Mouse (Mus musculus): ENCODE measurements around the gene Plcd3.

Plcd3 gene

DNA sequence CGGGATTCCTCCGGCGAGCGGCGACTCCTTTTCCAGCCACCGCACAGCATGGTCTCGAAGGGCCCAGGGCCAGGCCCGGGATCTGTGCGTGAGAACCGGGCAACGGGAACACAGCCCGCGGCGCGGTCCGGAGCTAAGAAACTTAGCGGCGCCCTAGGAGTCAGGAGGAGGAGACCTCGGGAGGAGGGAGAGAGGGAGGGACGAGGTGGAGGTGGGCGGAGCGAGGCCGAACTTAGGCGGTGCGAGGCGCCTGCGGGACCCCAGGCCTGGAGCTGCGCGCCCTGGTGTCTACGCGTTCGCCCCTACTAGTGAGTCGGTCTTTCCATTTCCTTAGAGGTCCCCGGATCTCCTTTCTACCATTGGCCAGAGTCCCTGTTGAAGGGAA, at the start of gene Plcd3, which contains the start of gene Acbd4:
Plcd3 (minus strand) TSS at position 178 of the 385 bp plus-strand sequence.
Acbd4 (plus strand) TSS at position 202 of the 385 bp plus-strand sequence.
- peak; percentile 63 for DNase-seq (ENCODE audit: low read depth, low spot score)

DNA sequence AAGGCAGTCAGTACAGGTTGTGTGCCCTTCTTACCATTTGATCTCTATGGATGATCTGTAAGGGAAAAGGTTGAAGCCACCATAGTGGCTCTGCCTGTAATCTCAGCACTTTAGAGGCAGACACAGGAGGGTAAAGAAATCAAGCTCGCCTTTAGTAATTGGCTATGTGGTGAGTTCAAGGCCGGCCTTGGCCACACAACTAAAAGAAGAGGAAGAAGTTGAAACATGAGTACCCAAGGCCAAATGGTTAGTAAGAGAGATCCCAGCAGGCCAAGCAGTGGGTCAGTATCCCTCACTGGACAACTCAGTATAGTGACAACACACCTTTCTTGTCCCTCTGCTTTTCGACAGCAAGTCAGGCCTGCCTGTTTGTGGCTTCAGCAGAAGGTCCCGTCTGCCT, 48.3 kb upstream of the Plcd3 start:
- no peak for DNase-seq (ENCODE audit: low read depth, low spot score)

DNA sequence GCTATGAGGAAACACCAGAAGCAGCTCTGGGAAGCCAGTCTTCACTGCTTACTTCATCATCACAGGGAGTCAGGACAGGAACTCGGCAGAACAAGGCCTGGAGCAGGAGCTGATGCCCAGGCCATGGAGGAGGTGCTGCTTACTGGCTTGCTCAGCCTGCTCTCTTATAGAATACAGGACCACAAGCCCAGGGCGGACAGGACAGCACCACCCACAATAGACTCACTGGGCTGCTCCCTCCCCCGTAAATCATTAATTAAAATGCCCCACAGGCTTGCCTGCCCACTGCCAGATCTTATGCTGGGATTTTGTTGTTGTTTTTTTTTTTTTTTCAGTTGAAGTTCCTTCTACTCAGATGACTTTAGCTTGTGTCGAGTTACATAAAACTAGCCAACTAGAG, 46.3 kb upstream of the Plcd3 start:
- DNase-seq (ENCODE audit: low read depth, low spot score): no peak

DNA sequence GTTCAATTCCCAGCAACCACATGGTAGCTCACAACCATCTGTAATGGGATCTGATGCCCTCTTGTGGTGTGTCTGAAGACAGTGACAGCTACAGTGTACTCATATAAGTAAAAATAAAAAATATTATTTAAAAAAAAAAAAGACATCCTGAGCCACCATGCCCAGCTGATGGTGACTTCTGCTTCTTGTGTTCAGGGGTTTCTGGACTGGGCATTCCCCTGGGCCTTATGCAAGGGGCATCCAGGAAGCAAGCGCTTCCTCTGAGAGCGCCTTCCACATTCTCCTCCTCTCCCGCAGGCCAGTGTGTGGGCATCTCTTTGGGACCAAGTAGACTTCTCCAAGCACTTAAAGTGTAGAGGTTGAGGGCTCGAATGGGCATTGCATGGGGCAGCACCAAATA, 44.9 kb upstream of the Plcd3 start:
- no peak for DNase-seq (ENCODE audit: low read depth, low spot score)

DNA sequence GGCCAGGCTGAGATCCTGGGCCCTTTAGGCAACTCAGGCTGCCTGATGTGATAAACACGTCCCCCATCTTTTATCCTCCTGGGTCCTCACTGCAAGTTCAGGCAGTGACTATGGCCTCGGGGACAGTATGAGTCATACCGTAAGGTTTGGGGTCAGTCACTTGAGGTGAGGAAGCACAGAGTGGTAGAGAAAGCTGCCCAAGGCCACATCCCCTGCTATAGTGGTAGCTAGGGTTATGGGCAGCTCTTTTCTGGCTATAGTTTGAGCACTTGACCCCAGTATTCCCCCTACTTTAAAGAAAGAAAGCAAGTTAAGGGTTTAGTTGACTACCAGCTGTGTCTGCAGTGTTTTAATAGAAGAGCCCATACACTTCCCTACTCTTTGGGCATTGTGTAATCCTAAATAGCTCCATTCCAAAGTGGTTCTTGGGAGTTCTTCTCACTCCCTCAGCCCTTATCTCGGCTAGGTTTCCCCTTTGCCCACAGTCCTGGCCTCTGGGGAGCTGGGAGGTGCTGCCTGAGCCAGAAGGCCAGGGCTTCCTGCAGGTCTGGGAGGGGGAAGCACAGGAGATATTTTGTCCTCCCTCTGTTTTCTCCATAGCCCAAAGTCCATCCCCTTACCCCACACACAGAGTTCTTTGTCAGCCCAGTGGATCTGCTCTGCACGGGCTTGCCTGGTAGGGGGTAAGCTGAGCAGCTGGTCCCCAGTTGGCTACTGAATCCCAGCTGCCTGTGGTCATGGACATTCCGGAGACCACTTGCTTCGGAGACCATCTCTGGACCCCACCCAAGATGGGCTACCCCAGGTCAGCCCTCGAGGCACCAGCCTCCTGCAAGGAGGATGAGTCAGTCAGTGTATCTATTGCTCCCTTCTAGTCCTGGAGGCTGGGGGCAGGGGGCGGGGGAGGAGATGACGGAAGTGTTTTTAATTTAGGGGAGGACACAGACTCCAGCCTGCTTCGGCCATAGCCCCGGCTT, 43.1 kb upstream of the Plcd3 start:
- DNase-seq (ENCODE audit: low read depth, low spot score): no peak

GRCm38 (mm10) chr11:103142441-103143182, 41.2 kb upstream of the Plcd3 start:
- peak; percentile 83 for DNase-seq (ENCODE audit: low read depth, low spot score)

DNA sequence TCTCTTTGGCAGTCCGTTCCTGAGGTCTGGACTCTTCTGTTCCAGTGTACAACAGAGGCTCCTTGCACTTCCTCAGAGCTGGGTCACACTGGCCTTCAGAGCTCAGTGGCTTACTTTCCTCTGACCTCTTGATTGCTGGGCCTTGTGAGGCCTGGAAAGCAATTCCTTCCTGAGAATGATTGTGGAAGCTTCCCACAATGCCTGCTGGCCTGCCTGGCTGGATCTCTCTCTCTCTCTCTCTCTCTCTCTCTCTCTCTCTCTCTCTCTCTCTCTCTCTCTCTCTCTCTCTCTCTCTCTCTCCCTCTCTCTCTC, 40.4 kb upstream of the Plcd3 start:
- DNase-seq (ENCODE audit: low read depth, low spot score): no peak

GRCm38 (mm10) chr11:103141101-103141943, 39.9 kb upstream of the Plcd3 start:
- no peak for DNase-seq (ENCODE audit: low read depth, low spot score)

DNA sequence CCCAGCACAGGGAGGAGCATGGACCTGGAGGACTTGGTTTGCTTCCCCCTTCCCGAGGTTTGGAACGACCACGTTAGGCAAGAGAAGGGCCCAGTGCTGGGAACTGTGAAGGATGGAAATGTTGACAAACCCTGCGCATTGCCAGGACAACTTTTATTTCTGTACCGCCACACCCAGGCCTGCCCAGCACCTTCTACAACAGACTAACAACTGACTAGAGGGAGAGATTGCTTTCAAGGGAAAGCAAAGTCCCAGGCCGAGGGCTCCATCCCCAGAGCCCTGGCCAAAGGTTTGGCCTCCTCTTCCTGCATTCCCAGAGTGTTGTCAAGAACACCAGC, 39.3 kb upstream of the Plcd3 start:
- no peak for DNase-seq (ENCODE audit: low read depth, low spot score)

GRCm38 (mm10) chr11:103139951-103140762, 38.7 kb upstream of the Plcd3 start:
- no peak for DNase-seq (ENCODE audit: low read depth, low spot score)

GRCm38 (mm10) chr11:103136039-103136577, 34.6 kb upstream of the Plcd3 start:
- no peak for DNase-seq (ENCODE audit: low read depth, low spot score)

DNA sequence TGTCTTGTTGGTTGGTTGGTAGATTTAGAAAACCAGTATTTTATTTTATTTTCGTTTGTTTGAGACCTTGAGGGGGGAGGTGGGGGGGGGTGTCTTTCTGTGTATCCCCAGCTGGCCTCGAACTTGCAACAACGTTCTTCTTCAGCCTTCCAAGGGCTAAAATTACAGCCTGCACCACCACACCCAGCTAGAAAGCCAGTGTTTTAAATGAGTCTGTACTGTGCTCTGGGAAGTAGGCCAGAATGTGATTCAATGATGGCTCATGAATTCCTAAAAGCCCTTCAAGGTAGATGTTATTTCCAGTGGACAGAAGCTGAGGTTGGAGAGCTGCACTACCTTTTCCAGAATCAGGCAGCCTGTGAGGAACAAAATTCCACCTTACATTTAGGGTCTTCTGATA, 32.8 kb upstream of the Plcd3 start:
- no peak for DNase-seq (ENCODE audit: low read depth, low spot score)

GRCm38 (mm10) chr11:103133456-103134185, 32.2 kb upstream of the Plcd3 start:
- peak; percentile 26 for DNase-seq (ENCODE audit: low read depth, low spot score)

DNA sequence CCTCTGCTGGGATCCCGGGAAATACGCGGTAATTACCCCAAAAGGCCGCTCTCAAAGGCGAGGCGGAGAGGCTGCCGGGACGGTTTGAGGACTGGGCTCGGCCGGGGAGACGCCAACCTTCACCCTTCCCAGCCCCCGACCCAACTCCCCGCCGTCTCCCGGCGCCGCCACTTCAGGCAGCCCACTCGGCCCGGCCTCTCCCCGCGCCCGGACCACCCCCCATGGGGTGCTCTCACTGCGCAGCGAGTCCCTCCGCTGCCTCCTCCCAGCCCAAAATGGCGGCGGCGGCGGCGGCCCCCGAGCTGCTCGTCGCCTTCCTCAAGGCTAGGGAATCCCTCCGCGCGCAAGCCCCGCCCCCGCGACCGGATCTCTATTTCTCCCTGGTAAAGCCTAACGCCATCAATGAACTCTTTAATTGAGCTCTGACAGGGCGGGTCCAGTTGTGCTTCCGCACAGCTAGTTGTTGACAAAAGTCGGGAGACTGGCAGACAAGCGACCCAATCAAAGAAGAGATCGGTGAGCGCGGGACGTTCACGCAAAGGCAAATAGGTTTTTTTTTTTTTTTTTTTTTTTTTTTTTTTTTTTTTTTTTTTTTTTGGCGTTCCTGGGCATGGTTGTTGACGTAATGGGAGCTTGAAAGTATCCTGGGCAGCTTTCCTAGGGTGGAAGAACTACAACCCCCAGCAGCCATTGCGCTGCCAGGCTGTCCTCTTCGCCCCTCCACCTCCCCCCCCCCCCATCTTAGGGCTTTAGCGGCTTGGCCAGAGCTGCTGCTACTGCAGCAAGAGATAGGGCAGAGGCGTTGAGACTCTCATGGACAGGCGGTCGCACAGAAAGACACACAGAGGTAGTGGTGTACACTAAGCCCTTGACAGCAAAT, 31.4 kb upstream of the Plcd3 start:
- DNase-seq (ENCODE audit: low read depth, low spot score): peak; percentile 100

DNA sequence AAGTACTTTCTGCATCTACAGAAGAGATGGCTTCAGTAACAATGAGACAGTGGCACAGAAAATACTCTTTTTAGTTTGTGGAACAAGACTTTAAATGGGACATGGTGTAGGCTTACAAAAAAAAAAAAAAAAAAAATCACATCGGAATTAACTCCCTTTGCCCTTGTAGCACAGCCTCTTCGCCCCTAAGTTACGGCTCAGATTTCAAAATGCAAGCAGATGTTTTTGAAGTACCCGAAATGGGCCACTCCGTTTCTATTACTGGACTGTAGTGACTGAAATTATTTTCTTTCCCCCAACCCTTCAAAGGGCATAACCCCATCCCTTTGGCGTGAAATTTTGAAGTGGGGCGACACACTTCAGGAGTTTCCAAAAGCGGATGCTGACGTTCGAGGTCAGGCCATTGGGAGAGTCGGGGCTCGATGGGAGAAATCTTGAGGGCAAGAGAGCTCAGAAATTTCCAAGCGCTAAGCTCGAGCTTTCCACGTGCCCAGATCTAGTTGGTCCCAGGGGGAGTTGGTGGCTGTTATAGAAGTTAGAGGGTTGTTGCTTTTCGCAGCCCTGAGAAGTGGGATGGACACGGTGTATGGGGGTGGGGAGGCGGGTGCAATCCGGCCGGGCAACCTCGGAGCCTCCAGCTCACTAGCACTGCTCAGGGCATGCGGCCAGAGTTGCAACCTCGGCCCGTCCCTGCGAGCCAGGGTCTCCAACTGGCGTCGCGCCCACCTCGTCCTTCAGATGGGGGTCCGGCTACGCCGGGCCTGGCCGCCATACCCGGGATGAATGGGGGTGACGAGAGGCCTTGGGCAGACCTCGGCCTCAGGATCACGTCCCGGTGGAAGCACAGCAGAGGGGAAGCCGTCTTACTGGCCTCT, 30.5 kb upstream of the Plcd3 start, which contains the start of gene Hexim2:
Hexim2 (plus strand) TSS at position 729 of the 875 bp plus-strand sequence.
- DNase-seq (ENCODE audit: low read depth, low spot score): no peak

DNA sequence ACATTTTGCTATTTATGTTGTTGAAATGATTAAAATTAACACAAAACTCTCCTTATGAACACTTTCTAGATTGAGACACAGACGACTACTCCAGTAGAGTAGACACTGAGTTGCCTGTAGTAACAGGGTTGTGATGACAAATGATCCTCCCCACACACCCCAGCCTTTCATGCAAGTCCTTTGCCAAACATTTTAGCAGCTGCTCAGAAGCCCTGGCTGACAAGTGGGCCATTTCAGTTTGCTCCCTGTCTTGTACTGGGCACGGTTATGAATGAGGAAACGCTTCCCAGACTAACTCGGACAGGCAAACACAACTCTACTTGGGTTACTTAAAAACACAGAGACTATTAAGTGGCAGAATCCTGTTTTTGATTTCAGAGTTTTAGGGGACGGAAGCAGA, 18.9 kb upstream of the Plcd3 start:
- no peak for DNase-seq (ENCODE audit: low read depth, low spot score)

GRCm38 (mm10) chr11:103119609-103120008, 18.2 kb upstream of the Plcd3 start:
- no peak for DNase-seq (ENCODE audit: low read depth, low spot score)

DNA sequence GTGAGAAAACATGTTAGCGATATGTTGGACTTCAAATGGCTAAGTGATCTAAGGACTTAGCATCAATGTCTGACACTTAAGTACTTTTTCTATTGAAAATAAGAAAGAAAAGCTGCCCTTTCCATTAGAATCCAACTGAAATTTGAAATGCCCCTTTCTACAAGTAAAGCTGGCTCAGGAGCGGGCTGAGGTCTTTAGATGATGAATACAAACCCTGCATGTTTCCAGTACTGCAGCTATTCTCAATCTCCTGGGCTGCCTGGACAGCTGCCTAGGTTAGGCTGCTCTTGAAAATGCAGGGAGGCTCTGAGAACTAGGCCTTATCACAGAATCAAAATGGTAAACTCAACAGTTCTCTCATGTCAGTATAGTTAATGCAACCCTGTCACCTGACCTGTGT, 17.4 kb upstream of the Plcd3 start:
- DNase-seq (ENCODE audit: low read depth, low spot score): no peak
